Mouse (Mus musculus): ENCODE results near the gene Ddx49. TPM values are rescaled to one million over a fixed set of nuclear protein-coding genes. Genes with fewer than 3 reads are reported as not detected.

Ddx49 gene
- polyA plus RNA-seq, 1 experiment from 2014 or later: 45.0 TPM

Other genes starting within 250 kb of the Ddx49 start
- gene Tm6sf2, start 229.6 kb downstream of the Ddx49 start, polyA plus RNA-seq (2014; fragmentation: Nextera tagmentation; extraction: Ambion mirVana): 0.70 and 2.0 TPM in 2 replicates
- not detected in 2 replicates for gene Hapln4, start 219.0 kb downstream of the Ddx49 start, polyA plus RNA-seq (2014; fragmentation: Nextera tagmentation; extraction: Ambion mirVana)
- 1.9 and 2.1 TPM in 2 replicates for gene Ncan, start 181.6 kb downstream of the Ddx49 start, polyA plus RNA-seq (2014; fragmentation: Nextera tagmentation; extraction: Ambion mirVana)
- 28.5 and 29.1 TPM in 2 replicates for gene Nr2c2ap, start 171.2 kb downstream of the Ddx49 start, polyA plus RNA-seq (2014; fragmentation: Nextera tagmentation; extraction: Ambion mirVana)
- gene Rfxank, start 163.3 kb downstream of the Ddx49 start, polyA plus RNA-seq (2014; fragmentation: Nextera tagmentation; extraction: Ambion mirVana): 12.1 and 20.0 TPM in 2 replicates
- gene Borcs8, start 163.0 kb downstream of the Ddx49 start, polyA plus RNA-seq (2014; fragmentation: Nextera tagmentation; extraction: Ambion mirVana): 45.9 and 57.4 TPM in 2 replicates
- gene Mef2b, start 162.8 kb downstream of the Ddx49 start, polyA plus RNA-seq (2014; fragmentation: Nextera tagmentation; extraction: Ambion mirVana): 0.32 TPM in 1 of 2 replicates, not detected in the other
- 45.3 and 49.4 TPM in 2 replicates for gene Tmem161a, start 130.1 kb downstream of the Ddx49 start, polyA plus RNA-seq (2014; fragmentation: Nextera tagmentation; extraction: Ambion mirVana)
- gene Slc25a42, start 90.2 kb downstream of the Ddx49 start, polyA plus RNA-seq (2014; fragmentation: Nextera tagmentation; extraction: Ambion mirVana): 3.9 and 4.2 TPM in 2 replicates
- gene Sugp2, start 68.3 kb downstream of the Ddx49 start, polyA plus RNA-seq (2014; fragmentation: Nextera tagmentation; extraction: Ambion mirVana): 30.7 and 34.6 TPM in 2 replicates
- 23.2 and 27.0 TPM in 2 replicates for gene Armc6, start 68.0 kb downstream of the Ddx49 start, polyA plus RNA-seq (2014; fragmentation: Nextera tagmentation; extraction: Ambion mirVana)
- gene Homer3, start 19.7 kb downstream of the Ddx49 start, polyA plus RNA-seq (2014; fragmentation: Nextera tagmentation; extraction: Ambion mirVana): 30.8 and 33.7 TPM in 2 replicates
- gene Cope, start within 50 bp of the Ddx49 start, polyA plus RNA-seq (2014; fragmentation: Nextera tagmentation; extraction: Ambion mirVana): 320 and 341 TPM in 2 replicates
- 5.4 and 5.7 TPM in 2 replicates for gene Cers1, start 13.3 kb upstream of the Ddx49 start, polyA plus RNA-seq (2014; fragmentation: Nextera tagmentation; extraction: Ambion mirVana)
- 0.35 and 1.6 TPM in 2 replicates for gene Gdf1, start 27.3 kb upstream of the Ddx49 start, polyA plus RNA-seq (2014; fragmentation: Nextera tagmentation; extraction: Ambion mirVana)
- gene Upf1, start 50.8 kb upstream of the Ddx49 start, polyA plus RNA-seq (2014; fragmentation: Nextera tagmentation; extraction: Ambion mirVana): 17.0 and 17.1 TPM in 2 replicates
- 0.38 TPM in 1 of 2 replicates, not detected in the other for gene Comp, start 71.1 kb upstream of the Ddx49 start, polyA plus RNA-seq (2014; fragmentation: Nextera tagmentation; extraction: Ambion mirVana)
- gene Crtc1, start 137.1 kb upstream of the Ddx49 start, polyA plus RNA-seq (2014; fragmentation: Nextera tagmentation; extraction: Ambion mirVana): 21.6 and 23.0 TPM in 2 replicates
- gene Klhl26, start 174.5 kb upstream of the Ddx49 start, polyA plus RNA-seq (2014; fragmentation: Nextera tagmentation; extraction: Ambion mirVana): 20.9 and 22.1 TPM in 2 replicates
- gene Tmem59l, start 184.9 kb upstream of the Ddx49 start, polyA plus RNA-seq (2014; fragmentation: Nextera tagmentation; extraction: Ambion mirVana): 4.8 and 6.4 TPM in 2 replicates
- gene Crlf1, start 190.7 kb upstream of the Ddx49 start, polyA plus RNA-seq (2014; fragmentation: Nextera tagmentation; extraction: Ambion mirVana): 1.6 and 1.8 TPM in 2 replicates
- gene Rex1bd, start 204.3 kb upstream of the Ddx49 start, polyA plus RNA-seq (2014; fragmentation: Nextera tagmentation; extraction: Ambion mirVana): 132 and 149 TPM in 2 replicates
- 1,056 and 1,119 TPM in 2 replicates for gene Uba52, start 208.3 kb upstream of the Ddx49 start, polyA plus RNA-seq (2014; fragmentation: Nextera tagmentation; extraction: Ambion mirVana)
- gene Fkbp8, start 225.2 kb upstream of the Ddx49 start, polyA plus RNA-seq (2014; fragmentation: Nextera tagmentation; extraction: Ambion mirVana): 258 and 281 TPM in 2 replicates
- 58.9 and 72.3 TPM in 2 replicates for gene Kxd1, start 225.5 kb upstream of the Ddx49 start, polyA plus RNA-seq (2014; fragmentation: Nextera tagmentation; extraction: Ambion mirVana)
- 17.1 and 17.9 TPM in 2 replicates for gene Ell, start 237.0 kb upstream of the Ddx49 start, polyA plus RNA-seq (2014; fragmentation: Nextera tagmentation; extraction: Ambion mirVana)

All from stomach, embryonic 14.5 days (tissue).